Mouse (Mus musculus) CD8-positive naive resting alpha-beta T cell, adult 2 months (primary cell): ENCODE measurements at regions not wholly inside any gene's neighbourhood (a gene's known extent, or its start where the extent isn't known, plus 50 kb on each side); places are given as distances from the start of the nearest gene placed in this dataset.
"Not testable (repeated sequence)": the region's sequence is repeated elsewhere in the genome, so short reads cannot be mapped to it uniquely, and the experiment has no call there.

Source experiments
- DNase-seq, 2 experiments: peaks; one replicate each; pipeline ENCODE4 v3.0.0; 2022; ENCODE audit warnings: low read depth in 2 of 2, low spot score in 2 of 2

GRCm38 (mm10) chr9:94133682-94134081, 404.2 kb downstream of the 1190002N15Rik start:
- no peak for DNase-seq

GRCm38 (mm10) chr9:94131367-94131766, 406.5 kb downstream of the 1190002N15Rik start:
- no peak for DNase-seq

DNA sequence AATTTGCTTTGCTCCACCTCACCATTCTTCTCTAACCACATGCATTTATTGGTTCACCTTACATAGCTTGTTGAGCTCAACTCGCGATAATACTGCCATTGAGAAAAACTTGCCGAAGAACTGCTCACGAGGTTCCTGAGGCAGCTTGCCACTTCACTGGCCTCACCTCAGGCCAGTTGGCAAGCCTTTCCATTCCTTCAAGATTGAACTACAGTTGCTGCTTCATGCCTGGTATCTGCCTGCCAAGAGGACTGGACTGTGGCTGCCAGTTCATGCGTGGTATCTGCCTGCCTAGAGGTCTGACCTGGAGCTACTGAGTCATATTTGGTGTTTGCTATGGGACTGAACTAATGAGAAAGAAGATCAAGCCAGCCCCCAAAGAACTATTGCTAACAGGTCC, 420.9 kb downstream of the 1190002N15Rik start:
- no peak for DNase-seq

DNA sequence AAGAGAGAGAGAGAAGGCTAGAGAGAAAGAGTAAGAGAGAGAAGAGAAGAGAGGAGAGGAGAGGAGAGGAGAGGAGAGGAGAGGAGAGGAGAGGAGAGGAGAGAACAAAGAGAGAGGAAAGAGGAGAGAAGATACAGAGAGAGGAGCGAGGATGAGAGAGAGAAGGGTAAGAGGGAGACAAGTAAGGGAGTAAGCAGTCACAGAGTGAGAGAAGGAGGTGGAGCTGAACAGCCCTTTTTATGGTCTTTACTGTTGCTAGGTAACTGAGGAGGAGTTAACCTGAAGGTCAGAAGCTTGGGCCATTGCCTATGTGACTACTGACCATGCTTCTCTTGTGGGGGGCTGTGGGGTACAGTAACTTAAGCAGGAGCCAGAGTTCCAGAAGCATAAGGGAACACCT, 430.2 kb downstream of the 1190002N15Rik start:
- DNase-seq = not testable (repeated sequence)

GRCm38 (mm10) chr9:94104669-94105068, 433.2 kb downstream of the 1190002N15Rik start:
- no peak for DNase-seq

- no peak for DNase-seq
Measured at GRCm38 (mm10) chr9:94101958-94102357, 435.9 kb downstream of the 1190002N15Rik start.

GRCm38 (mm10) chr9:94094800-94095199, 443.1 kb downstream of the 1190002N15Rik start:
- DNase-seq = no peak

DNA sequence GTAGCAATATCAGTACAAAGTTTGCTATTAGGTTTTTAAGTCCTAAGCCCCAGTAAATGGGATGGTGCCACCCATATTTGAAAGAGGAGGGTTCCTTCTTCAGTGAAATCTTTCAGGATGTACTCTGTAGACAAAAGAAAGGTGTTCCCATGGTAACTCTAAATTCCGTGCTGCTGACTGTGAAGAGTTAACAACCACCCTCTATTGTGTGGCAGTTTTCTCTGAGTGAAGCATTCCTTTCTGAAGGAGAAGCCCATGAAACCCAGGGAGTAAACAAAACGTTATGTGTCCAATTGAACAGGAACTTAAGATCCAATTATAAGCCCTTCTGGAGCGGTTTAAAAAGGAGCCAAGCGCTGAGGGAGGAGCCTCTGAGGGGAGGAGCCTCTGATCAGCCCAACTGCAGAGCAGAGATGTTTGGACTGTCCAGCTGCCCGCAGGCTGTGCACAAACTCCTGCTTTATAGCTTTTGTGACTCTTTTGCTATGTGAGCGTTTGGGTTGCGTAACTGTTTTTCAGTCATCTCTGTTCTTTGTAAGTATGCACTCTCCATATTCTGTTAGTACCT, 446.1 kb downstream of the 1190002N15Rik start:
- no peak for DNase-seq

- DNase-seq = no peak
Measured at GRCm38 (mm10) chr9:94089759-94090158, 448.1 kb downstream of the 1190002N15Rik start.

- DNase-seq = no peak
Measured at GRCm38 (mm10) chr9:94083629-94084411, 454.1 kb downstream of the 1190002N15Rik start.

DNA sequence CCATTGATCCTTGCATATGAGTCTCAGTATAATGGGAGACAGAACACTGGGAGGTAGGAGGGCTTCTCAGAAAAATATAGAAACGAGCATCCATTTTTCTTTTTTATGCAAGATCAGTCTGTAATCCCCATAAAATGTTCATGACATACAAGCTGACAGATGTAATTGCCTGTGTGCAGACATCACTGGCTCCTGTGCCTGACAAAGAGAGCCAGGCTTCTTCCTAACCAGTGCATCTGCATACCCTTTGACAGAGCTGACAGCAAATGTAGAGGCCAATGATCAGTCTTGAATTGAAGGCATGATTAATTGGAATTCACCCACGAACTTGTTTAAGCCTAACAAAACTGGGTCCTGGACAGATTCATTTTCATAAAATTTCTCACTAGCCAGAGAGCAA, 463.0 kb downstream of the 1190002N15Rik start:
- no peak for DNase-seq

- DNase-seq = no peak
Measured at GRCm38 (mm10) chr9:94067121-94067520, 470.8 kb downstream of the 1190002N15Rik start.

DNA sequence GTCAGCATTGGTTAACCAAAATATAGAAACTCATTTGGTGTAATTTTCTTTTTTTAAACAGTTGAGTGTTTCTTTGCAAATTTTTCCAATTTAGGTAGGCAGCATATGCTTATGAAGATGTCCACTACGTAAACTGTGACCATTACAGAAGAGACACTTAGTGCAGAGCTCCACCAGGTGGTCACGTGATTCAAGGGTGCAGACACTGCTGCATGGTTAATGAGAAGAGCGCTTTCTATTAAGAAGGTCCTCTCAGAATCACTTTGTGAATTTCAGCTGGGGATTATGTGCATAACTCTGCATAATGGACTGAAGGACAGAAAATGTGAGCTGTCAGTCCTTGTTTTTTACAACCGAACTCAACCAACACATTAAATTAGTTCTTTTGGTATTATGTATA, 484.7 kb downstream of the 1190002N15Rik start:
- no peak for DNase-seq

DNA sequence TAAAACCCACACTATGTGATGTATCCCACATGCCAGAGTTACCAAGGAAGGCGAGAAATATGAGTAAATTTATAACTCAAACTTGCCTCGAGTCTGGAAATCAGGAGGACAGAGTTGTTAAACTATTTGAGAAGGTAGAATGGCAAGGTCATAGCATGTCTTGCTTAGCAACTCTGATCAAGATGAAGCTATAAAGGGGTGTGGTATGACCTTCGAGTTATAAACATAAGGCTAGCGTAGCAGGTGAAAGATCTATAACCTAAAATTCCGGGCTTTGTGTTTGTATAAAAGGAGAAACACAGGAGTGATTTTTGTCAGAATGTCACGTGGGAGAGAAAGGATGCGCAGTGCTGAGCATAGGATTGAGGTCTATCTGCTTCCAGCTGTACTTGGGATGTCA, 490.0 kb downstream of the 1190002N15Rik start:
- no peak for DNase-seq

DNA sequence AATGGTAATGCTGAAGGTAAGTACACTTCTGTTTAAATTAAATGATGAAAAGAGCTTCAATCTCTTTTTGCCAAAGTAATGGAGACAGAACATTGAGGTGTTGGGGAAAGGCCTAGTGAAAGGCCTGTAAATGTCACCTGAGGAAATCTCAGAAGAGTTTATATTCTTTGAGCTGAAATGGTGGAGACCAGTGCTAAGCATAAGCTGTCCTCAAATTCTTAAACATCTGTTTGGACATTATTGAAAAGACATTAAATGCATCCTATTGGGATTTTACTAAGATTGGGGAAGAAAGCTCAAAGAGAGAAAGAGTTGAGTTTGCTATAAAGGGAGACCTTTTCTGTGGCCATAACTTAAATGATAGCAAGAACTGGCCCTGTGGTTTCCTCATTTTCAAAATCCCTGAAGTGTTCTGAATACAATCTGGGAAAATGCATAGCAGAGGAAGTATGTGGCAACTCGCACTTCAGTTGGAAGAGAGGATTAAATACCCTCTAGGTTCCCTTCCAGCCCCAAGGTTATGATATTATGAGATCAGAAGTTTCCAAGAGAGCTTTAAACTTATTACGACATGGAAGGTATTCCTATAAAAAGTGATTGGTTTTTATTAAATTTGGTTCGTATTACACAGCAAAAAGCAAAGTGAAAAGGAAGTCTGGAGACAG, 492.3 kb downstream of the 1190002N15Rik start:
- no peak for DNase-seq

DNA sequence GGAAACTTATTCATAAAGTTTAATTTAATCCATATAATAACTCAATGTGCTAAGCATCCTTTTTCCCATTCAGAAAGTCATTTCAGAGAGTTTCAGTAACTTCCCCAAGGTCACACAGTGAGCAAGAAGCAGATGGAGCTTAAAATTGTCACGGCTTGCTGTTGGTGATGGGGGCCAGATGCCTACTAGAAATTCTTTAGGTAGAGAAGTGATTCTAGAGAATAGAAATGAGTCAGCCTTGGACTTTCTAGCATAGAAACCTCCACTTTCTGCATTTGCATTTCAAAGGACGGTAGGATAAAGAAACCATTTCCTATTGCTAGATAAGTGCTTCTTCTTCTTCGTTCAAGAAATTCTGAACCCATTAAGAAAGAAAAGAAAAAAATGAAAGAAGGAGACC, 514.1 kb downstream of the 1190002N15Rik start:
- no peak for DNase-seq

- DNase-seq = no peak
Measured at GRCm38 (mm10) chr9:94021293-94021903, 516.5 kb downstream of the 1190002N15Rik start.

DNA sequence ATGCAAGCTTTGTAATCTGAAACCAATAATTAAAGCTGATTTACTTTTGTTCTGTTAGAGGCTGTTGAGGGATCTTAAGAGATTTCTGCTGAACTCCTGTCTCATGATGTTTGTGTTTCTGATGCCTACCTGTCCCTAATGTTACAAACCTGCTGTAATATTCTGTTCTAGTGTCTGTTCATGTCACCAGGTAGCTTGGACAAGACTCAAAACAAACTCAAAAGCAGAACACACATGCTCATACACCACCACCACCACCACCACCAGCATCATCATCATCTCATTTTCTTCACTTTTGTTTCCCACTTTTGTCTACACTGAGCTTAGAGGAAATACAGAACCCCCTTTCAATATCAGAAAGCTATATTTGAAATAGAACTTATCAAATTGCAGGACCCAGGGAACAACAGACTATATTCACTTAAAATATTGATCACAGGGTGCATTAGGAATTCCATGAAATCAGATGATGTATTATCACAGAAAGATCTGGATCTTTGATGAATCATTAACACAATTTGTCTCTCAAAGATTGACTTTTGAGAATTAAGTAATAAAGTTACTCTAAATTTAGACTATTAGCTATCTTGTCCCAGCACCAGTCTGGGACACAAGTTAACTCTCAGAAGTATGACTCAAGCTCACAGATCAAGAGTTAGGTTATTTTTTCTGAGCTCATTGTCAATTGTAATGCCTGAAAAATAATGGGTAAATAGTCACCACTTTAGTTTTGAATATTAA, 521.0 kb downstream of the 1190002N15Rik start:
- DNase-seq = no peak

GRCm38 (mm10) chr9:93992216-93992615, 545.7 kb downstream of the 1190002N15Rik start:
- no peak for DNase-seq

- no peak for DNase-seq
Measured at GRCm38 (mm10) chr9:93991141-93991540, 546.7 kb downstream of the 1190002N15Rik start.

- DNase-seq = no peak
Measured at GRCm38 (mm10) chr9:93981136-93981535, 556.7 kb downstream of the 1190002N15Rik start.
